Mouse (Mus musculus) common myeloid progenitor, adult 5-6 weeks (primary cell): ENCODE measurements around the gene Thada. TPM values are rescaled to one million over a fixed set of nuclear protein-coding genes. Genes with fewer than 3 reads are reported as not detected.

Source experiments
- ATAC-seq: replicated peaks from 2 replicates; pipeline ENCODE4 v1.8.0; 2016; ENCODE audit warnings: low read depth, mild to moderate bottlenecking, moderate TSS enrichment, inconsistent platforms; ENCODE audit not compliant: poor library complexity, severe bottlenecking
- total RNA-seq: library from RNA; stranded (forward); fragments of 200-1000, 187-1606 nt; gene quantifications from 2 replicates; pipeline ENCODE4 v1.2.3, GENCODE M21; 2017

The Thada gene
- total RNA-seq, 1 experiment from 2014 or later: 40.6 TPM

- no peak for ATAC-seq
Observed at GRCm38 (mm10) chr17:84353224-84353901, 112.6 kb downstream of the Thada start.

GRCm38 (mm10) chr17:84352790-84353154, 113.2 kb downstream of the Thada start:
- ATAC-seq: no peak

GRCm38 (mm10) chr17:84351912-84352789, 113.9 kb downstream of the Thada start:
- ATAC-seq: peak; percentile 60

- ATAC-seq: no peak
Observed at GRCm38 (mm10) chr17:84351276-84351675, 114.7 kb downstream of the Thada start.

- no peak for ATAC-seq
Observed at GRCm38 (mm10) chr17:84348865-84349264, 117.1 kb downstream of the Thada start.

- peak; percentile 54; the same call in 1 of the 2 replicates for ATAC-seq
Observed at GRCm38 (mm10) chr17:84342299-84342817, 123.6 kb downstream of the Thada start.

GRCm38 (mm10) chr17:84341686-84342085, 124.3 kb downstream of the Thada start:
- ATAC-seq: 0 out of 2 replicates have a peak, but pooled peaks have one; percentile 42

- no peak for ATAC-seq
Observed at GRCm38 (mm10) chr17:84340574-84340973, 125.4 kb downstream of the Thada start.

GRCm38 (mm10) chr17:84335996-84336395, 130.0 kb downstream of the Thada start:
- no peak for ATAC-seq

- no peak for ATAC-seq
Observed at GRCm38 (mm10) chr17:84335076-84335475, 130.9 kb downstream of the Thada start.

- 0 out of 2 replicates have a peak, but pooled peaks have one; percentile 10 for ATAC-seq
Observed at GRCm38 (mm10) chr17:84334241-84335014, 131.6 kb downstream of the Thada start.

- peak; percentile 47 for ATAC-seq
Observed at GRCm38 (mm10) chr17:84332940-84333339, 133.1 kb downstream of the Thada start.

GRCm38 (mm10) chr17:84330986-84331385, 135.0 kb downstream of the Thada start:
- no peak for ATAC-seq

GRCm38 (mm10) chr17:84330506-84330905, 135.5 kb downstream of the Thada start:
- no peak for ATAC-seq

GRCm38 (mm10) chr17:84329906-84330470, 136.0 kb downstream of the Thada start:
- ATAC-seq: no peak

GRCm38 (mm10) chr17:84328526-84328925, 137.5 kb downstream of the Thada start:
- no peak for ATAC-seq

GRCm38 (mm10) chr17:84327051-84327925, 138.7 kb downstream of the Thada start:
- no peak for ATAC-seq

- no peak for ATAC-seq
Observed at GRCm38 (mm10) chr17:84322176-84322575, 143.8 kb downstream of the Thada start.

- no peak for ATAC-seq
Observed at GRCm38 (mm10) chr17:84321351-84321750, 144.7 kb downstream of the Thada start.
